Mouse (Mus musculus) liver, adult 2 months (tissue): Measurements from ENCODE around the gene Bcat1. TPM values are rescaled to one million over a fixed set of nuclear protein-coding genes. Genes with fewer than 3 reads are reported as not detected.

Experiments used
- DNase-seq: peaks from one replicate; pipeline ENCODE4 v3.0.0-alpha.2; 2011; ENCODE audit warnings: low read depth, low spot score; ENCODE audit errors: extremely low read depth
- H3K27ac ChIP-seq: fragments of 200-500 bp; replicated peaks from 2 replicates; pipeline ENCODE4 v1.5.1; 2012; ENCODE audit warnings: low read depth, mild to moderate bottlenecking, control low read depth, inconsistent platforms, low read length; ENCODE audit not compliant: insufficient read depth
- H3K27me3 ChIP-seq: fragments of 200-500 bp; 2 replicates; pipeline ENCODE4 v1.6.1; 2012; ENCODE audit warnings: mild to moderate bottlenecking, moderate library complexity, low read length, inconsistent platforms; ENCODE audit not compliant: control insufficient read depth, insufficient read depth
- H3K36me3 ChIP-seq: fragments of 200-500 bp; 2 replicates; pipeline ENCODE4 v1.6.1; 2012; ENCODE audit warnings: low read length, inconsistent platforms; ENCODE audit not compliant: control insufficient read depth, insufficient read depth
- H3K4me1 ChIP-seq: fragments of 200-500 bp; 2 replicates; pipeline ENCODE4 v1.6.1; 2011; ENCODE audit warnings: low read length; ENCODE audit not compliant: control insufficient read depth, insufficient read depth
- H3K4me3 ChIP-seq: fragments of 200-500 bp; 2 replicates; pipeline ENCODE4 v1.5.1; 2011; ENCODE audit warnings: low read depth, mild to moderate bottlenecking, control low read depth, low read length, moderate library complexity; ENCODE audit not compliant: insufficient read depth
- H3K79me2 ChIP-seq: fragments of 200-500 bp; 2 replicates; pipeline ENCODE4 v1.6.1; 2012; ENCODE audit warnings: inconsistent platforms, mild to moderate bottlenecking, low read length, moderate library complexity; ENCODE audit not compliant: control insufficient read depth, insufficient read depth
- H3K9ac ChIP-seq: fragments of 200-500 bp; 2 replicates; pipeline ENCODE4 v1.6.1; 2012; ENCODE audit warnings: low read depth, mild to moderate bottlenecking, control low read depth, inconsistent platforms, low read length
- CTCF ChIP-seq: fragments of 200-500 bp; IDR thresholded peaks from 2 replicates; pipeline ENCODE4 v1.5.1; 2011; ENCODE audit warnings: low read depth, low read length, control low read depth
- POLR2A ChIP-seq: fragments of 200-500 bp; IDR thresholded peaks from 2 replicates; pipeline ENCODE4 v1.6.1; 2011; ENCODE audit warnings: low read length, control low read depth; ENCODE audit not compliant: insufficient read depth; ENCODE audit errors: extremely low read depth
- WGBS: fragments of 180-500 bp; shearing (Covaris S2); methylation state at CpG from one replicate; pipeline ENCODE4 v1.1.7; 2018; 5-methylcytosine and 5-hydroxymethylcytosine counted together
- polyA plus RNA-seq: library from polyadenylated mRNA; depleted of rRNA; stranded (reverse); fragments of >200 nt; gene quantifications from 2 replicates; pipeline ENCODE4 v1.2.3, GENCODE M21; 2012; rRNA removed
- total RNA-seq: library from RNA; depleted of rRNA; stranded (reverse); fragments of >200 nt; gene quantifications from 2 replicates; pipeline ENCODE4 v1.2.3, GENCODE M21; 2014; rRNA removed

Gene Bcat1
- total and polyA plus RNA-seq, 2 experiments, result 0.18 TPM; not detected in 1

GRCm38 (mm10) chr6:144944435-144945365 is 131.3 kb downstream of the Bcat1 start:
- no peaks in the 10 kb centered on the region for H3K79me2 ChIP-seq
- peak; percentile 70 for DNase-seq
- no peak overlapping the region for H3K4me3 ChIP-seq
- no peaks in the 10 kb centered on the region for H3K36me3 ChIP-seq
- TF ChIP-seq CTCF, result no peak
- no peak for TF ChIP-seq POLR2A
- 49% methylated on average over 10 of the region's 10 CpGs for WGBS
- peaks cover 3% of the 10 kb centered on the region; the same call in 1 of the 2 replicates for H3K4me1 ChIP-seq
- H3K9ac ChIP-seq, result no peak overlapping the region
- no peak overlapping the region for H3K27ac ChIP-seq
- H3K27me3 ChIP-seq, result no peaks in the 10 kb centered on the region

Other genes with a start within 250 kb of the Bcat1 start
- 3.4 and 3.8 TPM in 2 replicates for gene Lrmp, start 39.5 kb upstream of the Bcat1 start, total RNA-seq
- 1.7 and 3.6 TPM in 2 replicates for gene Lrmp, start 39.5 kb upstream of the Bcat1 start, polyA plus RNA-seq
- gene Casc1, start 134.8 kb upstream of the Bcat1 start, total RNA-seq, result 0.13 and 0.18 TPM in 2 replicates
- gene Casc1, start 134.8 kb upstream of the Bcat1 start, polyA plus RNA-seq, result 0.02 TPM in 1 of 2 replicates, not detected in the other
- 50.1 and 61.1 TPM in 2 replicates for gene Etfrf1, start 134.9 kb upstream of the Bcat1 start, total RNA-seq
- 18.0 and 20.9 TPM in 2 replicates for gene Etfrf1, start 134.9 kb upstream of the Bcat1 start, polyA plus RNA-seq
- gene Kras, start 174.1 kb upstream of the Bcat1 start, total RNA-seq, result 9.9 and 11.8 TPM in 2 replicates
- gene Kras, start 174.1 kb upstream of the Bcat1 start, polyA plus RNA-seq, result 6.1 and 8.4 TPM in 2 replicates